Mouse (Mus musculus): Measurements from ENCODE around the gene Bin2. TPM values are rescaled to one million over a fixed set of nuclear protein-coding genes. Genes with fewer than 3 reads are reported as not detected.

The Bin2 gene
- polyA plus RNA-seq, 1 experiment from 2014 or later: 2.4 TPM

DNA sequence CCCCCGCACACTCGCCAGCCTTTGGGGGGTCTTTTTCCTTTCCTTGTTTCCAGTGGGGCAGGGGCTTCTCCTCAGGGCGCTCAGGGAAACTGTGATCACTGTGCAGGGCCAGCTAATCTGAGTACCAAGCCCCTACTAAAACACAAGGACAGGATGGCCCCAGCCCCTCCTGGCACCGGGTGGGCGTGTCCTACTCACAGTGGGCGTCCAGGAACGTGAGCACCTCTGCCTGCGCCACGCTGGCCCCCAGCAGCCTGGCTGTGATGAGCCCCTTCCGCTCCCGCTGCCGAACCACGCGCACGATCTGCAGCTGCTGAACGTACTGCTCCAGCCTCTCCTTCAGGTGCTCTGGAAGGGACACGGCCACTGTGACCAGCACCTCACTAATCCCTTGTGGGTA lies 34.6 kb upstream of the Bin2 start:
- Histone ChIP-seq H3K4me2 (replicated peaks; ENCODE audit: low read depth, low read length) (peak overlapping the region; percentile 23), H3K4me3 (ENCODE audit: low read length) (peak overlapping the region; percentile 0; the same call in 1 of the 2 replicates), H3K9ac (ENCODE audit: low read depth, low read length) (no peak overlapping the region), H3K4me1 (ENCODE audit: control insufficient read depth, insufficient read depth, low read length) (peaks cover 10% of the 10 kb centered on the region), H3K27ac (ENCODE audit: low read depth, low read length) (no peak overlapping the region), H3K36me3 (ENCODE audit: control insufficient read depth, insufficient read depth, low read length) (no peaks in the 10 kb centered on the region), H3K9me3 (ENCODE audit: control insufficient read depth, low read length) (no peaks in the 10 kb centered on the region), H3K27me3 (ENCODE audit: control insufficient read depth, insufficient read depth, low read length) (peaks cover 6% of the 10 kb centered on the region; the same call in 1 of the 2 replicates)
- 6% methylated on average over 17 of the region's 17 CpGs for WGBS
- ATAC-seq (ENCODE audit: low FRiP score, low TSS enrichment): 0 out of 2 replicates have a peak, but pooled peaks have one; percentile 30

DNA sequence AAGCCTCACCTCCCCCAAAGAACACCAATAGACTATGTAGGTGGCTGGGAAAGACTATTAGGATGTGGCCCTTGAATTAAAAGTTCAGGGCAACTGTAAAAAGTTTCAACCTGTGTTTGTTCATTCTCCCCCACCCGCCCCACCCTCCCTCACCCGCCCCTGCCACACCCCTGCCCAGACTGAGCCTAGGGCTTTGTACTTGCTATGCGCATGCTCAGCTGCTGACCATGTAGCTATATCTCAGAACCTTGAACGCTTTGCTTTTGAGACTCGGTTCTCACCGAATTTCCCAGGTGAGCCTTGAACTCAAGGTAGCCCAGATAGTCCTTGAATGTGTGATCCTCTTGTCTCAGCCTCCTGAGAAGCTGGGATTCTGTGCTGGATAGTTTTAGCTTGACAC lies 32.5 kb upstream of the Bin2 start:
- no peak overlapping the region for H3K4me2 ChIP-seq (replicated peaks; ENCODE audit: low read depth, low read length)
- ATAC-seq (ENCODE audit: low FRiP score, low TSS enrichment): no peak
- 69% methylated on average over 6 of the region's 6 CpGs for WGBS

DNA sequence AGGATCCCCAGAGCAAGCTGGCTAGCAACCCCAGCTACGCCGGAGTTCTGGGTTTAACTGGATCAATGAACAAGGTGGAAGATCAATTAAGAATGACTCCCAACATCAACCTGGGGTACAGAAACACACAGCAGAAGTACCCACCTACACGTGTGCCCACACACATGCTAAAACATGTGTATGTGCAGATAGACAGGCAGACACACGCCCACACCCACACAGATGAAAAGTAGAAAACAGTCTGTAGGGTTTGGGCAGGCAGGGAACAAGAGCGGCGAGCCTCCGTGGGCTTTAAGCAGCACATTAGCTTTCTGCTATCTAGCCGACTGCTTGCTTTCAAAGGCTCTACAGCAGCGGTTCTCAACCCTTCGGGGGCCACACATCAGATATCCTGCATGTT lies 31.8 kb upstream of the Bin2 start:
- Histone ChIP-seq H3K9me3 (ENCODE audit: control insufficient read depth, low read length) (no peaks in the 10 kb centered on the region), H3K4me1 (ENCODE audit: control insufficient read depth, insufficient read depth, low read length) (peaks cover 5% of the 10 kb centered on the region; the same call in 1 of the 2 replicates), H3K4me2 (replicated peaks; ENCODE audit: low read depth, low read length) (no peak overlapping the region), H3K4me3 (ENCODE audit: low read length) (no peak overlapping the region), H3K27me3 (ENCODE audit: control insufficient read depth, insufficient read depth, low read length) (peaks cover 6% of the 10 kb centered on the region; the same call in 1 of the 2 replicates), H3K36me3 (ENCODE audit: control insufficient read depth, insufficient read depth, low read length) (no peaks in the 10 kb centered on the region), H3K27ac (ENCODE audit: low read depth, low read length) (no peak overlapping the region), H3K9ac (ENCODE audit: low read depth, low read length) (no peak overlapping the region)
- ATAC-seq (ENCODE audit: low FRiP score, low TSS enrichment): no peak
- 79% methylated on average over 10 of the region's 10 CpGs for WGBS

More for the DNA sequence above, 32.5 kb upstream of the Bin2 start:
- H3K27me3 ChIP-seq (ENCODE audit: control insufficient read depth, insufficient read depth, low read length): peaks cover 6% of the 10 kb centered on the region; the same call in 1 of the 2 replicates
- H3K27ac ChIP-seq (ENCODE audit: low read depth, low read length): no peak overlapping the region
- H3K9ac ChIP-seq (ENCODE audit: low read depth, low read length): no peak overlapping the region
- no peak overlapping the region for H3K4me3 ChIP-seq (ENCODE audit: low read length)
- H3K4me1 ChIP-seq (ENCODE audit: control insufficient read depth, insufficient read depth, low read length): peaks cover 10% of the 10 kb centered on the region
- no peaks in the 10 kb centered on the region for H3K36me3 ChIP-seq (ENCODE audit: control insufficient read depth, insufficient read depth, low read length)
- no peaks in the 10 kb centered on the region for H3K9me3 ChIP-seq (ENCODE audit: control insufficient read depth, low read length)

DNA sequence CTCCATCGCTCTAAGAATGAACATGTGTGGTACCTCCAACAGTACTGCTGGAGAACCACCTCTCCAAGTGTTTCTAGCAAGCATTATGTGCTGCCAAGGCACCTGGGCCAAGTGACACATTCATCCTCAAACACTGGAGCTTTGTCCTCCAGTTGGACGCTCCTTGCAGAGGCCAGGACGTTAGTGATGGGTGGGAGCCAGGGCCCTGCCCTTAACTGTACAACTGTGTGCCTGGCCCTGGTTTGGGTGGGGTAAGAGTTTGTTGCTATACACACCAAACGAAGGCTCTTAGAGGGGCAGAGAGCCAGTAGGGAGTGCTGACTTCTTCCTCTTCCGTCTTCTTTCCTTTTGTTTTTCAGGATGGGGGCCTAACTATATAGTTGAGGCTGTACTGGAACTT lies 31.1 kb upstream of the Bin2 start:
- H3K9ac ChIP-seq (ENCODE audit: low read depth, low read length): no peak overlapping the region
- ATAC-seq (ENCODE audit: low FRiP score, low TSS enrichment): no peak
- H3K36me3 ChIP-seq (ENCODE audit: control insufficient read depth, insufficient read depth, low read length): no peaks in the 10 kb centered on the region
- no peak overlapping the region for H3K27ac ChIP-seq (ENCODE audit: low read depth, low read length)
- WGBS: 84% methylated on average over 5 of the region's 5 CpGs
- no peak overlapping the region for H3K4me3 ChIP-seq (ENCODE audit: low read length)
- H3K4me1 ChIP-seq (ENCODE audit: control insufficient read depth, insufficient read depth, low read length): peaks cover 4% of the 10 kb centered on the region; the same call in 1 of the 2 replicates
- H3K27me3 ChIP-seq (ENCODE audit: control insufficient read depth, insufficient read depth, low read length): peaks cover 6% of the 10 kb centered on the region; the same call in 1 of the 2 replicates
- no peaks in the 10 kb centered on the region for H3K9me3 ChIP-seq (ENCODE audit: control insufficient read depth, low read length)
- no peak overlapping the region for H3K4me2 ChIP-seq (replicated peaks; ENCODE audit: low read depth, low read length)

DNA sequence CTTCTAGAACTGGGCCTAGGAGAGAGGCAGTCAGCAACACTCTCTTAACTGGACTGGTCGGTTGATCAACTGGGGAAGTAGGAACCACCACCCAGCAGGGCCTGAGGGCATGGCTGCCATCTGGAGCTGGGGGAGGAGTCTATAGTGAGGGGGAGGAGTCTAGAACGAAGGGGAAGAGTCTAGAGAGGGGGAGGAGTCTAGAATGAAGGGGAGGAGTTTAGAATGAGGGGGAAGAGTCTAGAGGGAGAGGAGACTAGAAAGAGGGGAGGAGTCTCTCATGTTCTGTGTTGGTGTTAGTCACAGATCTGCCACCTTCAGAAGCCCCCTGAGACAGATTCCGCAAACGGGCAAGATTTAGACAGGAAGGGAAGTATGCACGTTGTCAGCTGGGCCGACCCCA lies 30.0 kb upstream of the Bin2 start:
- H3K9me3 ChIP-seq (ENCODE audit: control insufficient read depth, low read length): no peaks in the 10 kb centered on the region
- 72% methylated on average over 6 of the region's 6 CpGs for WGBS

DNA sequence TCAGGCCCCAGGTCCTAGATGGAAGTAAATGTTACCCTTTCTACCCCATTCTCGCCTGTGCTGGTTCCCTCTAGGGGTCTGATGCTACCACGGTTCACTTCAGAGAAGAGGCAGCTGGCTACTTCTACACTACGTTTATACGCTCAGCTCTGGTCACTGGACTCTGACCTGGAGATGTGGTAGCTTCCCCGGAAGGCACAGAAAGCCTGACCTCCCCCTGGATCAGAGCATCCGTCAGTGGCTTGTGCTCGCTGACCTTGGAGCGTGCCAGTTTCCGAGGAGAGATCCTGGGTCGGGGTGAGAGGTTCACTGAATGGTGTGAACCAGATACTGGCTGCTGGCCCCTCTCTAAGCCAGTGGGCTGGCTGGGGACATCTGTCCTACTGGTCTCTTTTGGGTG lies 28.7 kb upstream of the Bin2 start:
- Histone ChIP-seq H3K4me1 (ENCODE audit: control insufficient read depth, insufficient read depth, low read length) (no peaks in the 10 kb centered on the region), H3K27ac (ENCODE audit: low read depth, low read length) (no peak overlapping the region), H3K36me3 (ENCODE audit: control insufficient read depth, insufficient read depth, low read length) (no peaks in the 10 kb centered on the region), H3K4me3 (ENCODE audit: low read length) (no peak overlapping the region), H3K4me2 (replicated peaks; ENCODE audit: low read depth, low read length) (no peak overlapping the region), H3K27me3 (ENCODE audit: control insufficient read depth, insufficient read depth, low read length) (peaks cover 5% of the 10 kb centered on the region; the same call in 1 of the 2 replicates), H3K9ac (ENCODE audit: low read depth, low read length) (no peak overlapping the region), H3K9me3 (ENCODE audit: control insufficient read depth, low read length) (no peaks in the 10 kb centered on the region)
- ATAC-seq (ENCODE audit: low FRiP score, low TSS enrichment): no peak
- 55% methylated on average over 10 of the region's 10 CpGs for WGBS

More for the DNA sequence above, 30.0 kb upstream of the Bin2 start:
- Histone ChIP-seq H3K27me3 (ENCODE audit: control insufficient read depth, insufficient read depth, low read length) (peaks cover 6% of the 10 kb centered on the region; the same call in 1 of the 2 replicates), H3K4me1 (ENCODE audit: control insufficient read depth, insufficient read depth, low read length) (peaks cover 4% of the 10 kb centered on the region; the same call in 1 of the 2 replicates), H3K4me2 (replicated peaks; ENCODE audit: low read depth, low read length) (no peak overlapping the region), H3K4me3 (ENCODE audit: low read length) (no peak overlapping the region), H3K9ac (ENCODE audit: low read depth, low read length) (no peak overlapping the region), H3K36me3 (ENCODE audit: control insufficient read depth, insufficient read depth, low read length) (no peaks in the 10 kb centered on the region), H3K27ac (ENCODE audit: low read depth, low read length) (no peak overlapping the region)
- no peak for ATAC-seq (ENCODE audit: low FRiP score, low TSS enrichment)

DNA sequence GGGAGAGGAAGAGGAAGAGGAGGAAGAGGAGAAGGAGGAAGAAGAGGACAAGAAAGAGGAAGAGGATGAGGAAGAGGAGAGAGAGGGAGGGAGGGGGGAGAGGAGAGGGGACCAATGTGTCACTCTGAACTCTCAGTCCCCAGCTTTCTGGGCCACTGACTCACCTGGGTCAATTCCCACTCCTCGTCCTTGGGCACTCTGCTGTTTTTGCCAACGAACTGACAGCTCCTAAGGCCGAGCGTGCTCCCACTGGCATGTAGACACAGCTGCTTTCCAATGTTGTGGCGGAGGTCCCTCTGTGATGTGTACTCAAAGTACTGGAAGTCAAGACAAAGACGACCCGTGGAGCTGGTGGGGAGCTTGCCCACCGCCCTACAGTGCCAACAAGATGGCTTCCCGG lies 25.1 kb upstream of the Bin2 start:
- WGBS: 85% methylated on average over 9 of the region's 9 CpGs
- H3K27me3 ChIP-seq (ENCODE audit: control insufficient read depth, insufficient read depth, low read length): no peaks in the 10 kb centered on the region
- H3K36me3 ChIP-seq (ENCODE audit: control insufficient read depth, insufficient read depth, low read length): no peaks in the 10 kb centered on the region
- no peak overlapping the region for H3K9ac ChIP-seq (ENCODE audit: low read depth, low read length)
- no peak overlapping the region for H3K4me2 ChIP-seq (replicated peaks; ENCODE audit: low read depth, low read length)
- H3K4me3 ChIP-seq (ENCODE audit: low read length): no peak overlapping the region
- H3K4me1 ChIP-seq (ENCODE audit: control insufficient read depth, insufficient read depth, low read length): no peaks in the 10 kb centered on the region
- peaks cover 11% of the 10 kb centered on the region for H3K9me3 ChIP-seq (ENCODE audit: control insufficient read depth, low read length)
- no peak overlapping the region for H3K27ac ChIP-seq (ENCODE audit: low read depth, low read length)
- no peak for ATAC-seq (ENCODE audit: low FRiP score, low TSS enrichment)

DNA sequence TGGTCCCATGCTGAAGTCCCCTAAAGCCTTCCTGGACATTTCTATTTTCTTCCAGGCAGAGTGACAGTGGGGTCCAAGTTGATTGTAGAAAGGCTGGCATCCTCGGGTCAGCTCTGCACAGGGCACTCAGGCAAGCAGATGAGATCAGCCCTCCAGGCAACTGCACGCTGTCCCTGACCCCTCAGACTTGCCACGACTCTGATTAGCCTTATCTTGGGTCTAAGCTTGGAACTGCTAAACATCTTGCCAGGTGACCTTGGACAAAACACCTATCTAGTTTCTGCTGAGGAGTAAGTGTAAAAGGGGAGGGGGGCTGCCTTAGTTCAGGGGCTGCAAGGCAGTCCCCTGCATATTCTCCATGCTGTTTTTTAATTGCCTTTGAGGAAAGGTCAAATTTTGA lies 22.6 kb upstream of the Bin2 start:
- Histone ChIP-seq H3K4me3 (ENCODE audit: low read length) (no peak overlapping the region), H3K4me2 (replicated peaks; ENCODE audit: low read depth, low read length) (no peak overlapping the region), H3K27ac (ENCODE audit: low read depth, low read length) (no peak overlapping the region), H3K4me1 (ENCODE audit: control insufficient read depth, insufficient read depth, low read length) (peaks cover 7% of the 10 kb centered on the region), H3K27me3 (ENCODE audit: control insufficient read depth, insufficient read depth, low read length) (no peaks in the 10 kb centered on the region), H3K9ac (ENCODE audit: low read depth, low read length) (no peak overlapping the region), H3K36me3 (ENCODE audit: control insufficient read depth, insufficient read depth, low read length) (no peaks in the 10 kb centered on the region), H3K9me3 (ENCODE audit: control insufficient read depth, low read length) (peaks cover 11% of the 10 kb centered on the region)
- ATAC-seq (ENCODE audit: low FRiP score, low TSS enrichment): no peak
- WGBS: 65% methylated on average over 3 of the region's 3 CpGs

DNA sequence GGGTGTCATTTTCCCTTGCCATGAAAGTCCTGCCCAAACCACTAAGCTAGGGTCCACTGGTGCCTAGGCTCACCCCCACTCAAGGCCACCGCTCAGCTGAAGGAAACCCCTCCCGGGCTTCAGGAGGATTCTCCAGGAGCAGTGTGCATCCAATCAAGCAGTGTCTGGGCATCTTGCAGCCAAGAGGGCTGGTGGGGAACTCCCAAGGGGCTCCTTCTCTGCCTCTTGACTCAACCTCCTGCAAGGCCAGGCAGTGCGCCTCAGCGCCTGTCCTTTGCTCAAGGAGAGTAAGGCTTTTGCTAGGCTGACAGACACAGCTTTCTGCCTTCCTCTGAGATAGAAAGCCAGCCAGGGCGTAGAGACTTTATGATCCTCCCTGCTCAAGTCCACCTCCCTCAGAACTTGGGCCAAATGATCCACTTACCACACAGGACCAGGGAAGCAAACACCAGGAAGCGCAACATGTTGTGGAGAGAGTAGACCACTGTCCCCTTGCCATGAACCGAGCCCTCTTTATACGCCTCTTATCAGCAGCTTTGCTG lies 18.1 kb upstream of the Bin2 start, which contains the start of gene Cela1:
Gene Cela1, minus strand, starts transcription at position 492 of the 542 bp plus-strand sequence.
- Histone ChIP-seq H3K27ac (ENCODE audit: low read depth, low read length) (no peak within 1 kb of the TSS), H3K9me3 (ENCODE audit: control insufficient read depth, low read length) (peaks cover 11% of the 10 kb centered on the region), H3K36me3 (ENCODE audit: control insufficient read depth, insufficient read depth, low read length) (no peaks in the 10 kb centered on the region), H3K4me1 (ENCODE audit: control insufficient read depth, insufficient read depth, low read length) (peaks cover 8% of the 10 kb centered on the region), H3K4me2 (replicated peaks; ENCODE audit: low read depth, low read length) (peak within 1 kb of the TSS; percentile 19; the same call in 1 of the 2 replicates), H3K9ac (ENCODE audit: low read depth, low read length) (no peak within 1 kb of the TSS), H3K27me3 (ENCODE audit: control insufficient read depth, insufficient read depth, low read length) (no peaks in the 10 kb centered on the region), H3K4me3 (ENCODE audit: low read length) (no peak within 1 kb of the TSS)
- 64% methylated on average over 8 of the region's 8 CpGs for WGBS
- no peak for ATAC-seq (ENCODE audit: low FRiP score, low TSS enrichment)
